Mouse (Mus musculus): ENCODE measurements around the gene Actr3b. TPM values are rescaled to one million over a fixed set of nuclear protein-coding genes. Genes with fewer than 3 reads are reported as not detected.

Actr3b gene
- total RNA-seq, 2 experiments from 2014 or later = 122 to 133 TPM

GRCm38 (mm10) chr5:25769406-25769805, 9.6 kb downstream of the Actr3b start:
- DNase-seq (ENCODE audit: low spot score in 2 of 2) = no peak
- intact Hi-C loops (cut with DNase I) = no loop called here

- no peak for DNase-seq (ENCODE audit: low spot score in 2 of 2)
- intact Hi-C loops (cut with DNase I) = no loop called here
Measured at GRCm38 (mm10) chr5:25772456-25772855, 12.7 kb downstream of the Actr3b start.

- DNase-seq (ENCODE audit: low spot score in 2 of 2) = peak; percentile 68 to 71
- intact Hi-C loops (cut with DNase I) = loop anchor here (1.0 kb wide), 1 partner anchor 275 kb away; no protein-coding TSS in a partner anchor
Measured at GRCm38 (mm10) chr5:25773921-25774790, 14.4 kb downstream of the Actr3b start.

GRCm38 (mm10) chr5:25791570-25791969, 31.8 kb downstream of the Actr3b start:
- DNase-seq (ENCODE audit: low spot score in 2 of 2) = peak in 1 of 2 experiments; percentile 18
- intact Hi-C loops (cut with DNase I) = no loop called here

- intact Hi-C loops (cut with DNase I) = no loop called here
- no peak for DNase-seq (ENCODE audit: low spot score in 2 of 2)
Measured at GRCm38 (mm10) chr5:25797776-25798175, 38.0 kb downstream of the Actr3b start.

GRCm38 (mm10) chr5:25800929-25801328, 41.1 kb downstream of the Actr3b start:
- peak; percentile 30 to 31 for DNase-seq (ENCODE audit: low spot score in 2 of 2)
- intact Hi-C loops (cut with DNase I) = loop anchor here (5.0 kb wide), 1 partner anchor 39 kb away; no protein-coding TSS in a partner anchor

GRCm38 (mm10) chr5:25801744-25802143, 41.9 kb downstream of the Actr3b start:
- intact Hi-C loops (cut with DNase I) = loop anchor here (5.0 kb wide), 1 partner anchor 39 kb away; no protein-coding TSS in a partner anchor
- no peak for DNase-seq (ENCODE audit: low spot score in 2 of 2)

- DNase-seq (ENCODE audit: low spot score in 2 of 2) = no peak
- intact Hi-C loops (cut with DNase I) = loop anchor here (5.0 kb wide), 1 partner anchor 42 kb away; no protein-coding TSS in a partner anchor
Measured at GRCm38 (mm10) chr5:25804569-25804968, 44.8 kb downstream of the Actr3b start.

- no peak for DNase-seq (ENCODE audit: low spot score in 2 of 2)
- intact Hi-C loops (cut with DNase I) = no loop called here
Measured at GRCm38 (mm10) chr5:25812922-25813321, 53.1 kb downstream of the Actr3b start.

GRCm38 (mm10) chr5:25829308-25830094, 69.7 kb downstream of the Actr3b start:
- no peak for DNase-seq (ENCODE audit: low spot score in 2 of 2)
- intact Hi-C loops (cut with DNase I) = loop anchor here (10.0 kb wide), 2 partner anchors 335 to 405 kb away; partner anchors contain the start of gene Kmt2c

GRCm38 (mm10) chr5:25830802-25831201, 71.0 kb downstream of the Actr3b start:
- no peak for DNase-seq (ENCODE audit: low spot score in 2 of 2)
- intact Hi-C loops (cut with DNase I) = loop anchor here (10.0 kb wide), 2 partner anchors 336 to 406 kb away; partner anchors contain the start of gene Kmt2c

GRCm38 (mm10) chr5:25831624-25832023, 71.8 kb downstream of the Actr3b start:
- intact Hi-C loops (cut with DNase I) = loop anchor here (10.0 kb wide), 2 partner anchors 337 to 407 kb away; partner anchors contain the start of gene Kmt2c
- peak; percentile 50 to 56 for DNase-seq (ENCODE audit: low spot score in 2 of 2)

GRCm38 (mm10) chr5:25839400-25839799, 79.6 kb downstream of the Actr3b start:
- DNase-seq (ENCODE audit: low spot score in 2 of 2) = no peak
- intact Hi-C loops (cut with DNase I) = loop anchor here (10.0 kb wide), 2 partner anchors 345 to 415 kb away; partner anchors contain the start of gene Kmt2c

- intact Hi-C loops (cut with DNase I) = no loop called here
- DNase-seq (ENCODE audit: low spot score in 2 of 2) = no peak
Measured at GRCm38 (mm10) chr5:25846558-25846957, 86.8 kb downstream of the Actr3b start.

GRCm38 (mm10) chr5:25847154-25847553, 87.4 kb downstream of the Actr3b start:
- DNase-seq (ENCODE audit: low spot score in 2 of 2) = no peak
- intact Hi-C loops (cut with DNase I) = no loop called here

GRCm38 (mm10) chr5:25848058-25848457, 88.3 kb downstream of the Actr3b start:
- intact Hi-C loops (cut with DNase I) = no loop called here
- peak in 1 of 2 experiments; percentile 35 for DNase-seq (ENCODE audit: low spot score in 2 of 2)

- no peak for DNase-seq (ENCODE audit: low spot score in 2 of 2)
- intact Hi-C loops (cut with DNase I) = no loop called here
Measured at GRCm38 (mm10) chr5:25866201-25866600, 106.4 kb downstream of the Actr3b start.

GRCm38 (mm10) chr5:25869880-25870279, 110.1 kb downstream of the Actr3b start:
- no peak for DNase-seq (ENCODE audit: low spot score in 2 of 2)
- intact Hi-C loops (cut with DNase I) = loop anchor here (10.0 kb wide), 1 partner anchor 1015 kb away; no protein-coding TSS in a partner anchor

GRCm38 (mm10) chr5:25870632-25871031, 110.8 kb downstream of the Actr3b start:
- intact Hi-C loops (cut with DNase I) = loop anchor here (10.0 kb wide), 1 partner anchor 1014 kb away; no protein-coding TSS in a partner anchor
- no peak for DNase-seq (ENCODE audit: low spot score in 2 of 2)

Measured in left cerebral cortex, postnatal 36 days (tissue).